Mouse (Mus musculus) midbrain, embryonic 14.5 days (tissue): Measurements from ENCODE around the gene Dnal1. TPM values are rescaled to one million over a fixed set of nuclear protein-coding genes. Genes with fewer than 3 reads are reported as not detected.
A peak's percentile ranks its signal among the peaks of the same experiment; 100 is the strongest.

Source experiments
- ATAC-seq: fragments of 200-750 bp; cut with Nextera tagmentation; 2 replicates; pipeline ENCODE4 v1.8.0; 2017; ENCODE audit warnings: moderate number of reproducible peaks, moderate library complexity; ENCODE audit not compliant: low FRiP score, low TSS enrichment
- DNase-seq: peaks from one replicate; pipeline ENCODE4 v3.0.0-alpha.2; 2015
- H3K27ac ChIP-seq: fragments of 300-500 bp; sonication (generic); replicated peaks from 2 replicates; pipeline ENCODE4 v1.5.1; 2014; ENCODE audit warnings: mild to moderate bottlenecking, low read depth, low read length, moderate library complexity
- H3K27me3 ChIP-seq: fragments of 300-500 bp; sonication (generic); 2 replicates; pipeline ENCODE4 v1.6.1; 2014; ENCODE audit warnings: low read length, control low read depth, mixed read lengths; ENCODE audit not compliant: control insufficient read depth, insufficient read depth
- H3K36me3 ChIP-seq: fragments of 300-500 bp; sonication (generic); 2 replicates; pipeline ENCODE4 v1.6.1; 2014; ENCODE audit warnings: low read length, control low read depth; ENCODE audit not compliant: control insufficient read depth, insufficient read depth
- H3K4me1 ChIP-seq: fragments of 300-500 bp; sonication (generic); 2 replicates; pipeline ENCODE4 v1.6.1; 2014; ENCODE audit warnings: mild to moderate bottlenecking, antibody characterized with exemption, low read length, control low read depth; ENCODE audit not compliant: control insufficient read depth, insufficient read depth
- H3K4me2 ChIP-seq: fragments of 300-500 bp; sonication (generic); 2 replicates; pipeline ENCODE4 v1.6.1; 2014; ENCODE audit warnings: mild to moderate bottlenecking, low read length, moderate library complexity
- H3K4me3 ChIP-seq: fragments of 300-500 bp; sonication (generic); replicated peaks from 2 replicates; pipeline ENCODE4 v1.5.1; 2014; ENCODE audit warnings: low read depth, low read length
- H3K9ac ChIP-seq: fragments of 300-500 bp; sonication (generic); replicated peaks from 2 replicates; pipeline ENCODE4 v1.6.1; 2014; ENCODE audit warnings: mild to moderate bottlenecking, low read length, moderate library complexity
- H3K9me3 ChIP-seq: fragments of 300-500 bp; sonication (generic); 2 replicates; pipeline ENCODE4 v1.6.1; 2016; ENCODE audit warnings: low read length, control low read depth, mixed read lengths; ENCODE audit not compliant: control insufficient read depth
- WGBS: fragments of 180-500 bp; shearing (Covaris S2); extraction: QIAGEN DNeasy Blood & Tissue Kit; methylation state at CpG from one replicate; pipeline ENCODE4 v1.1.7; 2014; 5-methylcytosine and 5-hydroxymethylcytosine counted together
- polyA plus RNA-seq: library from polyadenylated mRNA; unstranded; fragments of >200 nt; fragmentation: Nextera tagmentation; extraction: Ambion mirVana; gene quantifications from 2 replicates; pipeline ENCODE4 v1.2.1, GENCODE M21; 2014

Gene Dnal1
- polyA plus RNA-seq, 1 experiment from 2014 or later: 7.8 TPM

GRCm38 (mm10) chr12:84109924-84110323 is 4.2 kb upstream of the Dnal1 start:
- Histone ChIP-seq H3K27ac (no peak overlapping the region), H3K4me2 (no peak overlapping the region), H3K36me3 (no peaks in the 10 kb centered on the region), H3K9me3 (no peaks in the 10 kb centered on the region), H3K4me3 (no peak overlapping the region), H3K4me1 (peaks cover 3% of the 10 kb centered on the region; the same call in 1 of the 2 replicates), H3K9ac (no peak overlapping the region), H3K27me3 (no peaks in the 10 kb centered on the region)
- ATAC-seq (no peak), DNase-seq (no peak)
- WGBS: 73% methylated on average over 1 of the region's 1 CpGs

- Histone ChIP-seq H3K9me3 (no peaks in the 10 kb centered on the region), H3K36me3 (no peaks in the 10 kb centered on the region), H3K4me2 (no peak overlapping the region), H3K27ac (no peak overlapping the region), H3K9ac (no peak overlapping the region), H3K4me3 (no peak overlapping the region), H3K4me1 (peaks cover 9% of the 10 kb centered on the region; the same call in 1 of the 2 replicates), H3K27me3 (no peaks in the 10 kb centered on the region)
- ATAC-seq: no peak
- 96% methylated on average over 4 of the region's 4 CpGs for WGBS
- no peak for DNase-seq
These were observed 3.4 kb upstream of the Dnal1 start for GRCm38 (mm10) chr12:84110814-84111213.

- H3K4me1 ChIP-seq: peaks cover 9% of the 10 kb centered on the region; the same call in 1 of the 2 replicates
- DNase-seq: no peak
- no peak overlapping the region for H3K9ac ChIP-seq
- H3K27ac ChIP-seq: no peak overlapping the region
- H3K4me3 ChIP-seq: peak overlapping the region; percentile 55
- no peaks in the 10 kb centered on the region for H3K27me3 ChIP-seq
- no peaks in the 10 kb centered on the region for H3K36me3 ChIP-seq
- H3K9me3 ChIP-seq: no peaks in the 10 kb centered on the region
- 51% methylated on average over 6 of the region's 6 CpGs for WGBS
- H3K4me2 ChIP-seq: peak overlapping the region; percentile 70
- ATAC-seq: no peak
These were observed 490 bp upstream of the Dnal1 start for GRCm38 (mm10) chr12:84113676-84114075.

GRCm38 (mm10) chr12:84119584-84119983 is 5.4 kb downstream of the Dnal1 start:
- Histone ChIP-seq H3K4me1 (peaks cover 9% of the 10 kb centered on the region; the same call in 1 of the 2 replicates), H3K9ac (no peak overlapping the region), H3K27me3 (no peaks in the 10 kb centered on the region), H3K36me3 (no peaks in the 10 kb centered on the region), H3K27ac (no peak overlapping the region), H3K4me3 (no peak overlapping the region), H3K9me3 (no peaks in the 10 kb centered on the region), H3K4me2 (no peak overlapping the region)
- no peak for DNase-seq
- no peak for ATAC-seq
- WGBS: 99% methylated on average over 5 of the region's 5 CpGs

- Histone ChIP-seq H3K27me3 (no peaks in the 10 kb centered on the region), H3K36me3 (peaks cover 30% of the 10 kb centered on the region), H3K4me2 (no peak overlapping the region), H3K9me3 (no peaks in the 10 kb centered on the region), H3K9ac (no peak overlapping the region), H3K4me3 (no peak overlapping the region), H3K27ac (no peak overlapping the region), H3K4me1 (no peaks in the 10 kb centered on the region)
- WGBS: 82% methylated on average over 12 of the region's 12 CpGs
- no peak for ATAC-seq
- no peak for DNase-seq
These were observed 11.7 kb downstream of the Dnal1 start for GRCm38 (mm10) chr12:84125892-84126291.

GRCm38 (mm10) chr12:84126899-84127298 is 12.7 kb downstream of the Dnal1 start:
- no peaks in the 10 kb centered on the region for H3K27me3 ChIP-seq
- no peaks in the 10 kb centered on the region for H3K4me1 ChIP-seq
- DNase-seq (no peak), ATAC-seq (no peak)
- H3K9ac ChIP-seq: no peak overlapping the region
- no peak overlapping the region for H3K4me2 ChIP-seq
- WGBS: 78% methylated on average over 2 of the region's 2 CpGs
- no peaks in the 10 kb centered on the region for H3K9me3 ChIP-seq
- no peak overlapping the region for H3K4me3 ChIP-seq
- H3K36me3 ChIP-seq: peaks cover 36% of the 10 kb centered on the region
- no peak overlapping the region for H3K27ac ChIP-seq

- Histone ChIP-seq H3K27ac (no peak overlapping the region), H3K9ac (no peak overlapping the region), H3K36me3 (peaks cover 41% of the 10 kb centered on the region), H3K4me1 (no peaks in the 10 kb centered on the region), H3K4me3 (no peak overlapping the region), H3K27me3 (no peaks in the 10 kb centered on the region), H3K9me3 (no peaks in the 10 kb centered on the region), H3K4me2 (no peak overlapping the region)
- ATAC-seq: no peak
- no peak for DNase-seq
- 91% methylated on average over 6 of the region's 6 CpGs for WGBS
These were observed 14.4 kb downstream of the Dnal1 start for GRCm38 (mm10) chr12:84128576-84128975.

GRCm38 (mm10) chr12:84129931-84130330 is 15.8 kb downstream of the Dnal1 start:
- Histone ChIP-seq H3K4me2 (no peak overlapping the region), H3K4me1 (no peaks in the 10 kb centered on the region), H3K27me3 (no peaks in the 10 kb centered on the region), H3K36me3 (peaks cover 41% of the 10 kb centered on the region), H3K9ac (no peak overlapping the region), H3K4me3 (no peak overlapping the region), H3K27ac (no peak overlapping the region), H3K9me3 (no peaks in the 10 kb centered on the region)
- WGBS: 94% methylated on average over 8 of the region's 8 CpGs
- DNase-seq (no peak), ATAC-seq (no peak)

GRCm38 (mm10) chr12:84132265-84132664 is 18.1 kb downstream of the Dnal1 start:
- 67% methylated on average over 3 of the region's 3 CpGs for WGBS
- H3K36me3 ChIP-seq: peaks cover 53% of the 10 kb centered on the region

More at GRCm38 (mm10) chr12:84132265-84132664, 18.1 kb downstream of the Dnal1 start:
- Histone ChIP-seq H3K9ac (no peak overlapping the region), H3K4me2 (no peak overlapping the region), H3K27me3 (no peaks in the 10 kb centered on the region), H3K27ac (no peak overlapping the region), H3K4me3 (no peak overlapping the region), H3K9me3 (no peaks in the 10 kb centered on the region), H3K4me1 (no peaks in the 10 kb centered on the region)
- ATAC-seq: no peak
- peak; percentile 43 for DNase-seq
